Comparison of ENCODE assay signal across 8 mouse cellular contexts in genomic region chr6:62576200-62576599, GRCm38 (mm10).
A peak's percentile ranks its signal among the peaks of the same experiment; 100 is the strongest.
DNase-seq lines count a peak whose midpoint lies in the region; ATAC-seq and TF ChIP-seq lines count a peak whose summit lies in the region.
"Had no signal": no experiment of that assay in that cellular context is flagged by ENCODE, and none has a peak within 500 bp of the region (broad histone marks: within the 10 kb centered on the region; RNA-seq: fewer than 3 reads in every experiment).

No protein-coding gene starts in this region.

- H3K9ac ChIP-seq in ES-E14 (ENCODE audit: insufficient read depth, low read depth, low read length, poor library complexity, severe bottlenecking), result no peak overlapping the region
- no peak overlapping the region for H3K9ac ChIP-seq in hindbrain, postnatal 0 days (replicated peaks; ENCODE audit: low read length)
- H3K9ac ChIP-seq: embryonic facial prominence, embryonic 12.5 days had no signal

- in situ Hi-C loops in ES-E14 (cut with MboI; ENCODE audit: low sequenced_read_pairs in 2 of 2, unreplicated experiment in 2 of 2), result no loop called here

- H3K36me3 ChIP-seq in ES-E14 (ENCODE audit: control insufficient read depth, insufficient read depth, low read length, poor library complexity, severe bottlenecking), result no peaks in the 10 kb centered on the region
- H3K36me3 ChIP-seq in hindbrain, postnatal 0 days (ENCODE audit: insufficient read depth, low read length), result no peaks in the 10 kb centered on the region
- H3K36me3 ChIP-seq: embryonic facial prominence, embryonic 12.5 days had no signal

- no peak overlapping the region for H3K4me3 ChIP-seq in ES-E14 (ENCODE audit: insufficient read depth in 1 of 2, low read depth in 1 of 2, low read length in 2 of 2, poor library complexity in 1 of 2, severe bottlenecking in 1 of 2)
- H3K4me3 ChIP-seq in hindbrain, postnatal 0 days (ENCODE audit: low read length), result no peak overlapping the region
- H3K4me3 ChIP-seq: embryonic facial prominence, embryonic 12.5 days had no signal

- DNase-seq in layer of hippocampus, adult 11-12 months (ENCODE audit: low spot score), result peak; percentile 16
- DNase-seq in layer of hippocampus, postnatal 36 days, result no peak
- DNase-seq in ES-E14 (ENCODE audit: low read depth, low spot score), result peak; percentile 48
- peak; percentile 5 to 31 for DNase-seq in adrenal gland, postnatal 36 days
- peak; percentile 70 for DNase-seq in hindbrain, postnatal 0 days (ENCODE audit: low spot score)
- peak; percentile 17 for DNase-seq in telencephalon, adult 2 months (ENCODE audit: low read depth, low spot score)
- no peak for DNase-seq in T-cell, adult 2 months (ENCODE audit: low spot score)

- no peaks in the 10 kb centered on the region for H3K4me1 ChIP-seq in ES-E14 (ENCODE audit: control insufficient read depth in 2 of 2, insufficient read depth in 2 of 2, low read length in 2 of 2, poor library complexity in 1 of 2)
- no peaks in the 10 kb centered on the region for H3K4me1 ChIP-seq in hindbrain, postnatal 0 days (ENCODE audit: insufficient read depth, low read length)
- H3K4me1 ChIP-seq: embryonic facial prominence, embryonic 12.5 days had no signal

- no peak for ATAC-seq in hindbrain, postnatal 0 days

- WGBS in hindbrain, postnatal 0 days, result 25% methylated on average over 5 of the region's 5 CpGs

- H3K4me2 ChIP-seq in hindbrain, postnatal 0 days (ENCODE audit: low read depth, low read length), result no peak overlapping the region
- H3K4me2 ChIP-seq: embryonic facial prominence, embryonic 12.5 days had no signal

- H3K27me3 ChIP-seq in hindbrain, postnatal 0 days (ENCODE audit: insufficient read depth, low read length), result no peaks in the 10 kb centered on the region
- H3K27me3 ChIP-seq: embryonic facial prominence, embryonic 12.5 days had no signal

- H3K27ac ChIP-seq in ES-E14 (ENCODE audit: insufficient read depth, low read depth, low read length, poor library complexity, severe bottlenecking), result no peak overlapping the region
- H3K27ac ChIP-seq in hindbrain, postnatal 0 days, result no peak overlapping the region
- H3K27ac ChIP-seq: embryonic facial prominence, embryonic 12.5 days had no signal

- TF ChIP-seq CTCF in hindbrain, postnatal 0 days (IDR thresholded peaks at IDR 0.05; ENCODE audit: low read depth), result peak; percentile 63

- H3K9me3 ChIP-seq in ES-E14 (ENCODE audit: control insufficient read depth, insufficient read depth, low read depth, low read length), result no peaks in the 10 kb centered on the region
- H3K9me3 ChIP-seq in hindbrain, postnatal 0 days (ENCODE audit: low read length), result no peaks in the 10 kb centered on the region
- H3K9me3 ChIP-seq: embryonic facial prominence, embryonic 12.5 days had no signal

TF ChIP-seq in ES-E14, 5 proteins besides CTCF, POLR2A, EP300 and RAD21:
- TF ChIP-seq MAFK (IDR thresholded peaks at IDR 0.05; ENCODE audit: insufficient read depth, low read depth, low read length) (no peak), CHD2 (IDR thresholded peaks at IDR 0.05; ENCODE audit: low read depth, low read length) (no peak)
TF ChIP-seq in ES-E14: peak in this region for 0.

Comparison
In these comparisons a context has a peak if more than half of its experiments do, and no peak if none do; other contexts are left out.
1. DNase-seq: peak in layer of hippocampus, adult 11-12 months (single experiment), ES-E14 (single experiment), adrenal gland, postnatal 36 days (2 of 2), hindbrain, postnatal 0 days (single experiment) and telencephalon, adult 2 months (single experiment); none in layer of hippocampus, postnatal 36 days (0 of 2) and T-cell, adult 2 months (single experiment).